Mouse (Mus musculus): ENCODE results near the gene Egln3. TPM values are rescaled to one million over a fixed set of nuclear protein-coding genes. Genes with fewer than 3 reads are reported as not detected.

Egln3 gene
- total RNA-seq, 1 experiment: 3.9 TPM

DNA sequence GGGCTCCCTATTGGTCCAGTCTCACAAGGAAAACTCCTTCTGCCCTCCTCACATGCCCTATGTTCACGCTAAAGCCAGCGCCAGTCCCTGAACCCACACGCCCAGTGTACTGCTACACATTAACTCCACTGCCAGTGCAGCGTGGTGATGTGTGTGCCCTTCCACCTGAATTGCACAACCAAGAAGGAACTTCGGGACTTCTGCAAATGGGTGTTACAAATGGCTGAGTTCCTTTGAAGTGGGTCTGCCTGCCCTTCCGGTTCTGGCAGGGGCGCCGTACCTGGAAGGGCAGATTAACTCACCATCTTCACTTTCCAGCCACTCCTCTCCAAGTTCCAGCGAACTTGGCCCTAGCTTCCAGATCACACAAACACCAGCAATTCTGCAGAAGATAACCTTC lies 12.5 kb downstream of the Egln3 start:
- in situ Hi-C loops (cut with MboI; ENCODE audit: low sequenced_read_pairs in 2 of 2, unreplicated experiment in 2 of 2): no loop called here
- H3K9ac ChIP-seq (ENCODE audit: insufficient read depth, low read depth, low read length, poor library complexity, severe bottlenecking): no peak overlapping the region
- peak overlapping the region; percentile 22 to 66; a peak in 3 of 4 replicates for H3K4me3 ChIP-seq (ENCODE audit: insufficient read depth in 1 of 2, low read depth in 1 of 2, low read length in 2 of 2, poor library complexity in 1 of 2, severe bottlenecking in 1 of 2)
- no peaks in the 10 kb centered on the region; the same call in 1 of the 2 replicates for H3K36me3 ChIP-seq (ENCODE audit: control insufficient read depth, insufficient read depth, low read length, poor library complexity, severe bottlenecking)
- TF ChIP-seq MAFK (IDR thresholded peaks at IDR 0.05; ENCODE audit: insufficient read depth, low read depth, low read length): no peak
- no peak for DNase-seq (ENCODE audit: low read depth, low spot score)
- no peaks in the 10 kb centered on the region for H3K9me3 ChIP-seq (ENCODE audit: control insufficient read depth, insufficient read depth, low read depth, low read length)
- H3K4me1 ChIP-seq (ENCODE audit: control insufficient read depth in 2 of 2, insufficient read depth in 2 of 2, low read length in 2 of 2, poor library complexity in 1 of 2): peaks cover 6 to 15% of the 10 kb centered on the region in 2 experiments
- no peak overlapping the region for H3K27ac ChIP-seq (ENCODE audit: insufficient read depth, low read depth, low read length, poor library complexity, severe bottlenecking)

- DNase-seq (ENCODE audit: low read depth, low spot score): no peak
- H3K4me1 ChIP-seq (ENCODE audit: control insufficient read depth in 2 of 2, insufficient read depth in 2 of 2, low read length in 2 of 2, poor library complexity in 1 of 2): peaks cover 6 to 15% of the 10 kb centered on the region in 2 experiments; a peak in 3 of 4 replicates
- no peak overlapping the region for H3K4me3 ChIP-seq (ENCODE audit: insufficient read depth in 1 of 2, low read depth in 1 of 2, low read length in 2 of 2, poor library complexity in 1 of 2, severe bottlenecking in 1 of 2)
- no peak overlapping the region for H3K27ac ChIP-seq (ENCODE audit: insufficient read depth, low read depth, low read length, poor library complexity, severe bottlenecking)
- peaks cover 5% of the 10 kb centered on the region; the same call in 1 of the 2 replicates for H3K36me3 ChIP-seq (ENCODE audit: control insufficient read depth, insufficient read depth, low read length, poor library complexity, severe bottlenecking)
- no peak for TF ChIP-seq ZC3H11A (IDR thresholded peaks at IDR 0.05; ENCODE audit: borderline replicate concordance, low read depth, low read length)
- TF ChIP-seq CHD2 (IDR thresholded peaks at IDR 0.05; ENCODE audit: low read depth, low read length): no peak
- TF ChIP-seq ZNF384 (IDR thresholded peaks at IDR 0.05; ENCODE audit: low read depth, low read length): no peak
- no peak for TF ChIP-seq MAFK (IDR thresholded peaks at IDR 0.05; ENCODE audit: insufficient read depth, low read depth, low read length)
- no peak for TF ChIP-seq HCFC1 (IDR thresholded peaks at IDR 0.05; ENCODE audit: borderline replicate concordance, insufficient read depth, low read length)
- H3K9ac ChIP-seq (ENCODE audit: insufficient read depth, low read depth, low read length, poor library complexity, severe bottlenecking): no peak overlapping the region
- no peaks in the 10 kb centered on the region for H3K9me3 ChIP-seq (ENCODE audit: control insufficient read depth, insufficient read depth, low read depth, low read length)
- in situ Hi-C loops (cut with MboI; ENCODE audit: low sequenced_read_pairs in 2 of 2, unreplicated experiment in 2 of 2): no loop called here
Observed at GRCm38 (mm10) chr12:54187812-54188600, 15.7 kb downstream of the Egln3 start.

GRCm38 (mm10) chr12:54186926-54187623 lies 16.6 kb downstream of the Egln3 start:
- H3K9ac ChIP-seq (ENCODE audit: insufficient read depth, low read depth, low read length, poor library complexity, severe bottlenecking): no peak overlapping the region
- no peak for DNase-seq (ENCODE audit: low read depth, low spot score)
- H3K36me3 ChIP-seq (ENCODE audit: control insufficient read depth, insufficient read depth, low read length, poor library complexity, severe bottlenecking): peaks cover 6% of the 10 kb centered on the region; the same call in 1 of the 2 replicates
- H3K4me3 ChIP-seq (ENCODE audit: insufficient read depth in 1 of 2, low read depth in 1 of 2, low read length in 2 of 2, poor library complexity in 1 of 2, severe bottlenecking in 1 of 2): no peak overlapping the region
- in situ Hi-C loops (cut with MboI; ENCODE audit: low sequenced_read_pairs in 2 of 2, unreplicated experiment in 2 of 2): no loop called here
- no peak for TF ChIP-seq MAFK (IDR thresholded peaks at IDR 0.05; ENCODE audit: insufficient read depth, low read depth, low read length)
- no peak for TF ChIP-seq HCFC1 (IDR thresholded peaks at IDR 0.05; ENCODE audit: borderline replicate concordance, insufficient read depth, low read length)
- no peak for TF ChIP-seq ZC3H11A (IDR thresholded peaks at IDR 0.05; ENCODE audit: borderline replicate concordance, low read depth, low read length)
- no peak for TF ChIP-seq ZNF384 (IDR thresholded peaks at IDR 0.05; ENCODE audit: low read depth, low read length)
- no peak for TF ChIP-seq CHD2 (IDR thresholded peaks at IDR 0.05; ENCODE audit: low read depth, low read length)
- no peak overlapping the region for H3K27ac ChIP-seq (ENCODE audit: insufficient read depth, low read depth, low read length, poor library complexity, severe bottlenecking)
- peaks cover 6 to 13% of the 10 kb centered on the region in 2 experiments; a peak in 3 of 4 replicates for H3K4me1 ChIP-seq (ENCODE audit: control insufficient read depth in 2 of 2, insufficient read depth in 2 of 2, low read length in 2 of 2, poor library complexity in 1 of 2)
- no peaks in the 10 kb centered on the region for H3K9me3 ChIP-seq (ENCODE audit: control insufficient read depth, insufficient read depth, low read depth, low read length)

- no peak for DNase-seq (ENCODE audit: low read depth, low spot score)
- no peaks in the 10 kb centered on the region for H3K9me3 ChIP-seq (ENCODE audit: control insufficient read depth, insufficient read depth, low read depth, low read length)
- no peak overlapping the region for H3K4me3 ChIP-seq (ENCODE audit: insufficient read depth in 1 of 2, low read depth in 1 of 2, low read length in 2 of 2, poor library complexity in 1 of 2, severe bottlenecking in 1 of 2)
- TF ChIP-seq ZC3H11A (IDR thresholded peaks at IDR 0.05; ENCODE audit: borderline replicate concordance, low read depth, low read length): no peak
- TF ChIP-seq CHD2 (IDR thresholded peaks at IDR 0.05; ENCODE audit: low read depth, low read length): no peak
- TF ChIP-seq ZNF384 (IDR thresholded peaks at IDR 0.05; ENCODE audit: low read depth, low read length): no peak
- TF ChIP-seq HCFC1 (IDR thresholded peaks at IDR 0.05; ENCODE audit: borderline replicate concordance, insufficient read depth, low read length): no peak
- TF ChIP-seq MAFK (IDR thresholded peaks at IDR 0.05; ENCODE audit: insufficient read depth, low read depth, low read length): no peak
- H3K27ac ChIP-seq (ENCODE audit: insufficient read depth, low read depth, low read length, poor library complexity, severe bottlenecking): no peak overlapping the region
- no peak overlapping the region for H3K9ac ChIP-seq (ENCODE audit: insufficient read depth, low read depth, low read length, poor library complexity, severe bottlenecking)
- H3K36me3 ChIP-seq (ENCODE audit: control insufficient read depth, insufficient read depth, low read length, poor library complexity, severe bottlenecking): peaks cover 13% of the 10 kb centered on the region; the same call in 1 of the 2 replicates
- peaks cover 2 to 4% of the 10 kb centered on the region in 2 experiments; a peak in 2 of 4 replicates for H3K4me1 ChIP-seq (ENCODE audit: control insufficient read depth in 2 of 2, insufficient read depth in 2 of 2, low read length in 2 of 2, poor library complexity in 1 of 2)
- in situ Hi-C loops (cut with MboI; ENCODE audit: low sequenced_read_pairs in 2 of 2, unreplicated experiment in 2 of 2): no loop called here
Observed at GRCm38 (mm10) chr12:54184264-54184663, 19.4 kb downstream of the Egln3 start.
